Mouse (Mus musculus) spleen, postnatal 14 days (tissue): ENCODE data around the gene Trnau1ap.
A peak's percentile ranks its signal among the peaks of the same experiment; 100 is the strongest.
"Not testable (repeated sequence)": the region's sequence is repeated elsewhere in the genome, so short reads cannot be mapped to it uniquely, and the experiment has no call there.

Experiments
- DNase-seq, 2 experiments: peaks; one replicate each; pipeline ENCODE4 v3.0.0; 2021 to 2022; ENCODE audit warnings: low spot score in 2 of 2

The Trnau1ap gene

DNA sequence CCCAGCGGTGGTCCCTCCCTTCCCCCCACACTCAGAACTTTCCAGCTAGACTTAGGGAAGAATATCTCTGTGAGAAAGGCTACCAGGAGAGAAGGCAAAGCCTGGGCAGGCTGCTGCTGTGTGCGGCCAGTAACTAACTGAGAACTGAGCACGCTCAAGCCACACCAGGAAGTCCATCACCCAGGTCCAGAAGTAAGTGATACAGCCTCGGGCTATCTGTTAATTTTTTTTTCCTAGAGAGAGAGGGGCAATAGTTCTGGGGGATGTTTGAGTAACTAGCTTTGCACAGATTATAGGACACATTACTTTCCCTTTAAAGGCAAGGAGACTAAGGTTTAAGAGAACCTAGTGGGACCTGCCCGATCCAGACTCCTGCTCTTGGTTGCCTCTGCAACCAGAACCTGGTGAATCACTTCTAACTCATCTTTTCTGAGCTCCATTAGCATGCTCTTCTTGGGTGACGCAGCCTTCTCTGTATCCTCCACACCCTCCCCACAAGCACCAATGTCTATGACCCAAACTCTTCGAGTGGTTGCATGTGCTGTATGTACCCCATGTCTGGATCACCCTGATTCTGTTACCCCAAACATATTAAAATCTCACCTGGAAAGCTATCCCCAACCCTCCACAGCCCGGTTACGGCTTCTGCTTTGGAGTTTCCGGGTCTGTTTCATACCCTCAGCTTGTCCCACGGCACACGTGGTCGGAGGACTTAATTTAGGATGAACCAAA, 15.2 kb upstream of the Trnau1ap start:
- DNase-seq = no peak

DNA sequence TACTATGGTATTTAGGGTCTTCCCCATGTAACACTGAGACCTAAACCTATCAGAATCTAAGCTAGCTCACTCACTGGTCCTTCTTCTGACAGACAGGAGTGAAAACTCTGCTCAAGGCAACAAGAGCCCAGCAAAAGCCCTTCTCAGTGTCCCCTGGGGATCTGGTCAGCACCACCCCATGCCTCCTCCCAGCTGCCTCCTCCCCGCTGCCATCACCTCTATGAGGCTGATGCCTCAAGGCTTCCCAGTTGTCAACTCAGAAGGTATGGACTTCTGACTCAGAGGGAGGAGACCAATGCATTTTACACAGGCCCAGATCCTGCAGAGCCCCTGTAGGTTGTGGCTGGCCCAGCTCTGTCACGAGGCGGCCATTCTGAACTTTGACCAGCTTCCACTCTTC, 12.1 kb upstream of the Trnau1ap start:
- no peak for DNase-seq

DNA sequence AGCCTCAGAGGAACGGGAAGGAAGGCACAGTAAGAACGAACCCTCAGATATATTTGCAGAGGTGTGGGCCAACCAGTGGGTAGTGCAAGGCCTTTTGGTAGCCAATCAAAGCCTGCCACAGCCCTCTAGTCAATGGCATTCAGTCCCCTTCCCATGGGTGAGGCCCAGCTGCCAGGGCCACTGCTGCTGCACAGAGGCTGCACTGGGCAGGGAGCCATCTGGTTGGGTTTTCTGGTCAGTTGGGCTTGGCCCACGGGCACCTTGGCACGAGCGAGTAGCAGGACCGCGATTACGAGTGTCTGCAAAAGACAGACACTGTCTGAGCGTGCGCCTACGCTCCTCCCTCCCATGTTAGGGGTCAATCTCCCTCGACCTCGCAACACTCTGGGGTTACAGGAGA, 9.6 kb upstream of the Trnau1ap start:
- DNase-seq = no peak

DNA sequence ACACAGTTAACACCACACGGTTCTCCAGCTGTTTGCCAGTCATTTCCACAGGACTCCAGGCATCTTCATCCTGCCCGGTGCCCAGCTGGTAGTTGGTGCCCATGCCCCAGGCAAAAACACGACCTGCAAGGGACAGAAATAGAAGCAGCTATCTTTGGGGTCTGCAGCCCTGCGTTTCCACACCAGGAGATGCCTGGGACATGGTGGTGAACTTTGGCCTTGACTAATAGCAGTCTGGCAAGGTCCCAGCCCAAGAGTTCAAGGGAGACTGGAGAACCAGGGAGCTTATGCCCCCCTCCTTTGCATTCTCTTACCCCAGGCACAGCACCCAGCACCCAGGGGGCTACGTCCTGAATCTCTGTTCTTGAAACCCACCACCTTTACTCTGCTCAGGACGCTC, 3.5 kb upstream of the Trnau1ap start:
- DNase-seq = no peak

DNA sequence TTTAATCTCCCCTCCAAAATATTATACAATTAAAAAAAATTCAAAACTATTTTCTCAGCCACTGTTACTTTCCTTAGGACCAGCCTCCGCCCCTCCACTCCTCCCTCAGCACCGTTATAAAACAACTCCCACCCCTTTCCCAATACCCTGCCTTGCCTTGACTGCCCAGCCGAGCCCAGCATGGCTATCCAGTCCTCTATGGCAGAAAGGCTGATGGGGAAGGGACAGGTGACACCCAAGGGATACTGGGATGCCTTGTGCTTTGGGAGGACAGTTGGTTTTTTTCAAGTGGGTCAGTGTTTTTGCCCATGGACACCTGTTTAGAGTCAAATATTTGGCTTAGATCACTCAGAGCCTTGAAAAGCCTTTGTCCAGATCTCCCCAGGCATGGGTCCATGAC, 2.6 kb upstream of the Trnau1ap start:
- DNase-seq = no peak

DNA sequence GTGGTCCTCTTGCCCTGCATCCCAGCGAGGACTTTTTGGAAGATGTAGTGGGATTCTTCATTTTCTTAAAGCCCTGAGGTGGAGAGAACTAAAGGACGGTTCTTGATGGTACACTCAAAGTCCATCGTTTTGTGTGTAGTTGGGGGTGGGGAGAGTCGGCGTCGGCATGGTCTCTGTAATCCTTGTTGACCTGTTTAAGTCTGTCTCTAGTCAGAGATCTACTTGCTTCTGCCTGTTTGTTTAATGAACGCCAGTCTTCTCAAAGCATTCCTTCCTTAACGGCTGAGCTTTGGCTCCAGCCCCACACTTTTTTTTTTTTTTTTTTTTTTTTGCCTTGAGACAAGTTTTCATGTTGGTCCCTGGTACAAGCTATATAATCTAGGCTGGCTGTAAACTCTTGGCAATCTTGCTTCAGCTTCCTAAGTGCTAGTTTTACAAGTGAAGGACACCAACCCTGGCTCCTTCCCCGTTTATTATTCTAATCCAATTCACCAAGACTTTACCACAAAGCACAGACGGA, 557 bp upstream of the Trnau1ap start:
- DNase-seq = no peak

DNA sequence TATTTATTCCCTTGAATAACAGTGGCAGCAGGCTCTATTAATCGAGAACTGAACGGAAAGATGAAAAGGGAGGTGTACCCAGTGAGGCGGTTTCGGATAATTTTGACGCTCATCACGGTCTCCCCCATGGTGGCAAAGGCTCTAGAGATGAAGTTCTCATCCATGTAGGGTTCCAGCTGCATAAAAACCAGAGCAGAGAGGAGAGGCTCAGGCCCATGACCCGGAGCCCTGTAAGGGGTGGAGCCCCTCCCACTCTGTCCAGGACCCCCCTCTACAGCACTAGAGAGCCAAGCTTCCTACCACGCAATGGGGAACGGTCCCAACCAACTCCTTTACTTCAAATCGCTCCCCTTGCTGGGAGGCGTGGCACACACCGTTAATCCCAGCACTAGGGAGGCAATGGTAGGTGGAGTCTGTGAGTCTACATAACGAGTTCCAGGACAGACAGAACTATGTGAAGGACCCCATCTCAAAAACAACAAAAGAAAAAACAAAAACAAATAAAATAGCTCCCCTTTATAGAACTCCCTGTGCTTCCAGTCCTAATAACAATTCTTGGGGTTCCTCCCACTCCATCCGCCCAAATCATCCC, 851 bp downstream of the Trnau1ap start:
- no peak for DNase-seq

DNA sequence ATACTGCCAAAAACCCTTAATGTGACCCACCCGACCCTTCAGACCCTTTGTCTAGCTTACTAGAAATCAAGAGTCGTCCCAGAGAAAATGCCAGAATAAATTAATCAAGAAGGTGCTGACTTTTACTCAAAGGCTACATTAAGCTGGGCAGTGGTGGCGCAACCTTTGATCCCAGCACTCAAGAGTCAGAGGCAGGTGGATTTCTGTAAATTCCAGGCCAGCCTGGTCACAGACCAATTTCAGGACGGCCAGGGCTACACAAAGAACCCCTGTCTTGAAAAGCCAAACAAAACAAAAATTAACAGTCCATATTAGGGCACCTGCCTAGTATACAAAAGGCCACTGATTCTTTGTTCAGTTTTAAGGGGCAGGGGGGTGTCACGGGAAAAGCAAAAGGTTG, 2.9 kb downstream of the Trnau1ap start:
- no peak for DNase-seq

DNA sequence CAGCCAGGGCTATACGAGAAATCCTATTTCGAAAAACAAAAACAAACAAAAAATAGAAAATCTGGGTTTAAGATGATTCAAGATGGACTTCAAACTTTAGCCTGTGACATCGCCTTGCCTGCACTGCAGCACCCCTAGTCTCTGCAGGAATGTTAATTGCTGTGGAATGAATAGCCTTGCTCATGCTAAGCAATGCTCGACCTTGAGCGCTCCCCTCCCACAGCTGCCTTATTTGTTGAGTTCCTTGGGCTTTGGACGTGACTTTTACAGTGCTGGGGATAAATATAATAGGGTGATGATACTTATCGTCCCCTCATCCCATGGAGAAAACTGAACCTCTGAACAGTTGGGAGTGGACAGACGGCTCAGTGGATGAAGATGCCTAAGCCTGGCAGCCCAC, 13.6 kb downstream of the Trnau1ap start:
- DNase-seq = no peak

DNA sequence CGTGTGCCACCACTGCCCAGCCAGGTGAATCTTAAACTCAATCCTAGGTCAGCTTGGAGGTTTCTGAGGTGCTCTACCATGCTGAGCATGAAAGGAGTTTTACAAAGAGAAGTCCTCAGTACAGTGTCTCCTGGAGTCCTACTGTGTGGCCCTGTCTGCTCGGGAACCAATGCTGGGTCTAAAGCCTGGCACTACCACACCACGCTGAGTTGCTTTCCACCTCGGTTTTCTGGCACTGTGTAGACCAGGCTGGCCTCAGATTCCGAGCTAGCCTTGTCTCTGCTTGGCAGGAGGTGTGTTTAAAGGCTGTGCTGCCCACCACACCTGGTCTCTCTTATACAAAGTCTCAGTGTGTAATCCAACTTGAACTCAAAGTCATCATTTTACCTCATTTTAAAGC, 16.7 kb downstream of the Trnau1ap start:
- DNase-seq = no peak

DNA sequence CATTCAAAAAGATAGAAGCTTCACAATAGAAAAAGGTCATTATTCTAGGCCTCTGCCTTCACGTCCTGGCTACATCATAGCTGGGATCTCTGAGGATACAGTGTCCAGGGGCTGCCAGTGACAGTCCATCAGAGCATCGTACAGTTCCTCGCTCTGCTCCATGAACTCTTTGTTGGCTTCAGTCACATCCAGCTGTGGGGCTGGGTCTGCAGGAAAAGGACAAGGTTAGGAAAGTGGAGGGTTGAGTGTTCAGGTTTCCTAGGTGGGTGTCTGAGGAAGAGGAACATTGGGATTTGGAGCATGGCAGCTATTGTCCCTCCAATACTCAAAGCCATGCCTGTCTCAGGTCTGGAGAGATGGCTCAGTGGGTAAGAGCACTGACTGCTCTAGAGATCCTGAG, 17.5 kb downstream of the Trnau1ap start:
- no peak for DNase-seq

DNA sequence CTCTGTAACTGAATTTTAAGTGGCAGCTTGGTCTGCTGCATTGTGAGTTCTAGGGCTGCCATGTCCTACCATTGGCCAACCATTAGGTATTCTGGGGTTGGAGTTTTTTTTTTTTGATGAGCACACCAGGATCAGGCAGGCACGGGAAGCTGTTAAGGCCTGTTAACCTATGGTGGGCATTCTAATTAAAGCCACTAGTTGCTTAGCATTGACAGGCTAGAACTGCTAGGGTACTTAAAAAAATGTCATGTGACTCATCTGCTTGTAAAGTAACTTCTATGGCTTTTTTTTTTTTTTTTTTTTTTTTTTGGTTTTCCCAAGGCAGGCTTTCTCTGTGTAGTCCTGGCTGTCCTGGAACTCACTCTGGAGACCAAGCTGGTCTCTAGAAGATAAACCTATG, 18.1 kb downstream of the Trnau1ap start:
- DNase-seq = no peak

DNA sequence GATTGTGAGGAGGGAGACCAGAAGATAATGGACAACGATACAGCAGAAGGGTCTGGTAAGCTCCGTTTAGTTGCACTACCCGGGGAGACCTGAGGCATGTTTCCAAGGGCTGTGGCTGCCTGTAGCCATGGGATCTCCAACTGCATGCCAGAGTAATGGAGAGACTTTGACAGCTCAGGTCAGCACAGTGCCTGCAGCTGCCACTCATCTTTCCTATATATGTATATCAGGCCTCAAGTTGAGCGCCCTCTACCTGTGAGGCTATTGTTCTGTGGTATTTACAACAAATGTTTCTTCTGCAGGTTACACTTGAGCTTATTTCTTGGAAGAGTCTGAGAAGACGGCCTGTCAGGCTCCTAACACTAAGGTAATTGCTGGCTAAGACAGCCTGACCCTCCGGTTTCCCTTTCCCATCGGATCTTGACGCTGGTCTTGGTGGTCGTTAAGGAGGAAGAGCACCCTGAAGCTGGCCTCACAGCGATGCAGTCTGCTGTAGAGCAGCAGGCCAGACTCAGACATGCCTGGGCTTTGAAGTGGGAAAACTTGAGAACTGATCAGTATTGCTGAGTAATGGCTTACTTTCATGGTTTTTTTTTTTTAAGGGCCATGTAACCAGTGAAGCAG, 19.4 kb downstream of the Trnau1ap start:
- peak; percentile 21 to 55 for DNase-seq

DNA sequence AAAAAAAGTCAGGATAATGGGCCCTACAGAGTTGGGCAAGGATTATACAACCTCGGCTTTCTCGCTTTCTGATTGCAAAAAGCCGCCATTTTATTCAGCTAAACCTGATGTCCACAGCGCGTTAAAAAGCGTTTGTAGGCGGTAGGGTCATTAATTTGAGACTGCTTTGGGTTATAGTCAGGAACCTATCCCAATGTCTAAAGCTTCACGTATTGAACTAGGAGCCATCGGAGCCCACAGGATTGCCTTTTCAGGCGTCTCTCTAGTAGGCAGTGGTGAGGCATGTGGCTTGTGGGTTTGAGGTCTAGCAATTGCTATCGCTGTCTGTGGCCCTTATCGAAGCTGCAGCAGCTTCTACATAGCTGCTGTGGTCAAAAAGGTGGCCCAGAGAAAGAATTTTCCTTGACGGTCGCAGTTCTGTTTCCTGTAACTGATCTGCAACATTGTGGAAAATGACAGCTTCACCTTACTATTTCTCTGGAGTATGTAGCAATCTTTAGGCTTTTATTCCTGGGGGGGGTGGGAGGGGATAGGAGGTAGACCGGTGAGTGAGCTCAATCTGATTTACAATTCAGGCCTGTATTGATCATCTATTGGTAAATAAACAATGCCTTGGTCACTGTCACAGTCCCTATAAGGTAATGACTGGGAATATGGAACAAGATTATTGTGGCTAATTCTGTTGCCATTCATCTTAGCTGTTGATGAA, 20.0 kb downstream of the Trnau1ap start:
- DNase-seq = no peak

DNA sequence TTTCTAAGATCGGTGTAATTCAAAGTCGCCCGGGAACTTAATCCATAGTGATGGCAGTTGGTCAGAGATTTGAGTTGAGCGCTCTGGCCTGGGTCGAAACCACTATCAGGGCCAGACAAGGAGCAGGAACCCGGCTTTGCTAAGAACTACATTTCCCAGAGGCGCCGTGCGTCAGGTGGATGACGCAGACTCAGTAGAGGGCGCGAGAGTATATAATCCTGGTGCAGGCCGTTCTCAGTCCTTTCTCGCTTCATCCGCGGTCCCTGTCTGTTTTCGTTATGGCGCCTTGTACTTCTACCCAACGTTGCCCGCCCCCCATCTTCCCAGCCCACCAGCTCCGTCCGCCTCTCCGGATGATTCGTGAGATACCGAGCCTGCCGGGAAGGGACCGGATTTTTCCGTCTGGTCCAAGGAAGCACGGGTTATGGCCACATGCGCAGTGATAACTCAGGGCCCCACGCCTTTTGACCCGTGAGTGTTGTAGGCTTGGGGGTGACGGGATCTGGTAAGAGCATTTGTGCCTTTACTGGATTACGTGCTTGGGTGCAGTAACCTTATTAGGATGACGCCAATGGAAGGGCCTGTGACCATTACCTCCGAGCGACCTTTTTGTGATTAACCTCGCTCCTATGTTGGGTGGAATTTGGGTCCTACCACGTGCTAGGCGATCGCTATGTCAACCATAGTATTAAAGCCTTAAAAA, 20.8 kb downstream of the Trnau1ap start:
- peak; percentile 75 to 84 for DNase-seq

DNA sequence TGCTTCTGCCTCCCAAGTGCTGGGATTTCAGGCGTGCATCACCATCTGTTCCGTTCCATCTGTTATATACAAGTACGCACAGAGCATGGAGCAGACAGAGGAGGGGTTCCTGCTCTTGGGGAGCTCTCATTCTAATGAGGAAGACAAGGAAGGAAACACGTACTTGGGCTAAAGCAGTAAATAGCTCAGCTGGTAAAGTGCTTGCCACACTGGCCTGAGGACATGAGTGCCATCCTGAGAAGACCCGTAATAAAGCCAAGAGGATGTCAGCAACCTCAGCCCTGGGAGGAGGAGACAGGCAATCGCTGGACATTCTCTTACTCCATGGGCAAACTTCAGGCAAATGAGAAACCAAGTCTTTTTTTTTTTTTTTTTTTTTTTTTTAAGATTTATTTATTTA, 23.3 kb downstream of the Trnau1ap start:
- DNase-seq = no peak

DNA sequence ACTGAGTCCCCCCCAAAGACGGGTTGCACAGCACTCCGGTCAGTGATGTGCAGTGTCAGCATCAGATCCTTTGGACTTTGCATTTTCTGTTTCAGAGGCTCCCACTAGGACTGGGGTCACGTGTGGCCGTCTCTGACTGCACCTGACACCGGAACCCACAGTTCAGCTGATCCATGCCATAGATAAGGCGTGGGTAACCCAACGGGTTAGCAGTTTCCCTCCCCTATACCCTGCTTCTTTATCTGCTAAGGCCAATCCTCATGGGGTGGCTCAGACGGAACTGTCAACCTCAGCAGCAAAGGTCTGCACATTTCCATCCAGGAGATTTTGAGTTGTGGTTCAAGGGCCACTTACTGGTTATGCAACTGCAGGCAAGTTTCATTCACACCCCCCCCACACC, 24.1 kb downstream of the Trnau1ap start:
- no peak for DNase-seq

DNA sequence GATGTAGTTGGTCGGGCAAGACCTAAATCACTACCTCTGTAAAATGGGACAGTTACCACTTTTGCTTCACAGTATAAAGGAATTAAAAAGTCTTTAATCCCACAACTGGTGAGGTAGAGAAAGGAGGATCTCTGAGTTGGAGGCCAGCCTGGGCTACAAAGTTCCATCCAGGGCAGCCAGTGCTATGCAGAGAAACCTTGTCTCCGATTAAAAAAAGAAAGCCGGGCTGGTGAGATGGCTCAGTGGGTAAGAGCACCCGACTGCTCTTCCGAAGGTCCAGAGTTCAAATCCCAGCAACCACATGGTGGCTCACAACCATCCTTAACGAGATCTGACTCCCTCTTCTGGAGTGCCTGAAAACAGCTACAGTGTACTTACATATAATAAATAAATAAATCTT, 25.9 kb downstream of the Trnau1ap start:
- DNase-seq = not testable (repeated sequence)

DNA sequence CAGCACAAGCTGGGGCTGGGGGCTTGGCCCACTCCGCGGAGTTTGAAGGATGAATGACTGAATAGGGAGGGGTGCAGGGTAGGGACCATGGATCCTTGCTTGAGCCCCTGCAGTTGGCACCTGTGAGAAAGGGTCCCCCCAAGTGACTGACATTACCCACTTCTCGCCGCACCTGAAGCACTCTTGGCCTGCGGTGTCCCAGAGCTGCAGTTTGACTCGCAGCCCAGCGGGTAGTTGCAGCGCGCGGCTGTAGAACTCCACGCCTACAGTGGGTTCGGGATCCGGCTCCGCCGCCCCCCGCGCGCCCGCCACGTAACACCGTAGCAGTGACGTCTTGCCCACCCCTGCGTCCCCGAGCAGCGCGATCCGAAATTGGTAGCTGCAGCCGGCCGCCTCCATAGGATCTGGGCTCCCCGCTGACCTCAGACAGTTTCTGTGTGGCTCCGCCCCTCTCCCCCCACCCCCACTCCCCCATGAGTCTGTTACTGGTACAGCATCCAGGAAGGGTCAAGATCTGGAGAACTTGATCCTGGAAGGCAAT, 26.3 kb downstream of the Trnau1ap start, which contains the start of gene Rab42:
Rab42 (minus strand) TSS at position 447 of the 541 bp plus-strand sequence.
- DNase-seq = peak in 1 of 2 experiments; percentile 25

DNA sequence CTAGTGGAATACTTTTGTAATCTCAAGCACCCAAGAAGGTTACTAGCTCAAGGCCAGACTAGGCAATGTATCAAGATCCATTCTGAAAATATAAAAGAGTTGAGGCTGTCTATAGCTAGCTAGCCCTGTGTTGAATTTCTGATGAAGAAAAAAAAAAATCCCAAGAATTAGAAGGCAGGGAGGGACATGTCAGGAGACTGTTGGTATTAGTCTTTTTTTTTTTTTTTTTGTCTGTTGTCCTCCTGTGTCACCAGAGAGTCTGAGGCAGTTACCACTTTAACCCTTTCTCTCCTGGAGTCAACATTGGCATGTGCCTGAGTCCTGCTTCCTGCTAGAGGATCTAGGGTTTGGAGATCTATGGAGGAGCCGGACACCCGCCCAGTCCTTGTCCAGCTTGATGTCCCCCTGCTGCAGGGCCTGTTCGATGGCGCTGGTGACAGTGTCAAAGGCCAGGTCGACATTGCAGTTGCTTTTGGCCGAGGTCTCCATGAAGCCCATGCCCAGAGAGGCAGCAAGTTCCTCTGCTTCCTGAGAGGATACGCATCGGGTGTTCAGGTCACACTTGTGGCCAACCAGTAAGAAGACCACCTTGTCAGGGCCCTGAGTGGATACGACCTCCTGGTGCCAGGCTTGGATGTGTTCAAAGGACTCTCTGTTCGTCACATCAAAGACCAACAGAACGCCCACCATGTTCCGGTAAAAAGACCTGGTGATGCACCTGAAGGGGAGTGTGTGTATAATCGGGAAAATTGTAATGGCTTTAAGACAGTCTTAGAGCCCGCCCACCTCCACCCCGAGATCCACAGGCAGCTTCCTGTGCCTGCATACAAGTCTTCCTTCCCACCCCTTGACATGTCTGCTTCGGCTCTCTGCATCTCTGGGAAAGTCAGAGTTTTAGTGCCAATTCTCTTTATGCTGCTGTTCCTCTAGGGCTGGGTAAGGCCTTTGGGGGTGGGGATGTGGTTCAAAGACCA, 27.1 kb downstream of the Trnau1ap start:
- no peak for DNase-seq
